ENCODE assay signal across 8 mouse cellular contexts in genomic region chr1:59481456-59482291, GRCm38 (mm10). TPM values are rescaled to one million over a fixed set of nuclear protein-coding genes. Genes with fewer than 3 reads are reported as not detected.
DNase-seq lines count a peak whose midpoint lies in the region; ATAC-seq and TF ChIP-seq lines count a peak whose summit lies in the region.

No protein-coding gene starts in this region.

- TF ChIP-seq CTCF in bone marrow, adult 2 months (IDR thresholded peaks at IDR 0.05; ENCODE audit: control insufficient read depth, insufficient read depth, low read length): 0 out of 2 replicates have a peak, but pooled peaks have one; percentile 5

- H3K36me3 ChIP-seq in embryonic facial prominence, embryonic 15.5 days: no peaks in the 10 kb centered on the region
- no peaks in the 10 kb centered on the region for H3K36me3 ChIP-seq in heart, embryonic 10.5 days
- peaks cover 5% of the 10 kb centered on the region; the same call in 1 of the 2 replicates for H3K36me3 ChIP-seq in kidney, embryonic 15.5 days

- H3K9me3 ChIP-seq in embryonic facial prominence, embryonic 15.5 days (replicated peaks): no peaks in the 10 kb centered on the region
- H3K9me3 ChIP-seq in heart, embryonic 10.5 days: no peaks in the 10 kb centered on the region
- no peaks in the 10 kb centered on the region for H3K9me3 ChIP-seq in kidney, embryonic 15.5 days (replicated peaks)

- ATAC-seq in embryonic facial prominence, embryonic 15.5 days (ENCODE audit: insufficient number of reproducible peaks, low FRiP score, low TSS enrichment, low read depth): peak; percentile 94
- ATAC-seq in kidney, embryonic 15.5 days (replicated peaks; ENCODE audit: low FRiP score): peak; percentile 95
- peak; percentile 89 for ATAC-seq in monocyte, adult 5-6 weeks (replicated peaks; ENCODE audit: insufficient number of reproducible peaks, low FRiP score, low TSS enrichment, poor library complexity, severe bottlenecking)

- DNase-seq in 416B (ENCODE audit: low read depth): peak; percentile 99
- DNase-seq in heart, embryonic 10.5 days (ENCODE audit: low spot score): peak; percentile 99
- peak; percentile 94 for DNase-seq in liver
- DNase-seq in spleen, postnatal 4 days (ENCODE audit: low spot score in 2 of 2): peak; percentile 88 to 91

- TF ChIP-seq POLR2A in bone marrow, adult 2 months (IDR thresholded peaks at IDR 0.05; ENCODE audit: borderline replicate concordance, control insufficient read depth, low read depth, low read length): peak; percentile 83; the same call in 1 of the 2 replicates

- H3K4me1 ChIP-seq in bone marrow, adult 2 months (ENCODE audit: control insufficient read depth, insufficient read depth, low read length): peaks cover 3% of the 10 kb centered on the region; the same call in 1 of the 2 replicates
- H3K4me1 ChIP-seq in embryonic facial prominence, embryonic 15.5 days: peaks cover 45% of the 10 kb centered on the region
- H3K4me1 ChIP-seq in heart, embryonic 10.5 days: peaks cover 25% of the 10 kb centered on the region
- H3K4me1 ChIP-seq in kidney, embryonic 15.5 days: peaks cover 59% of the 10 kb centered on the region

- H3K27ac ChIP-seq in bone marrow, adult 2 months (ENCODE audit: control insufficient read depth, insufficient read depth, low read depth, low read length, poor library complexity): peak overlapping the region; percentile 80
- H3K27ac ChIP-seq in embryonic facial prominence, embryonic 15.5 days (replicated peaks): peak overlapping the region; percentile 99
- H3K27ac ChIP-seq in heart, embryonic 10.5 days: peak overlapping the region; percentile 92
- peak overlapping the region; percentile 99 for H3K27ac ChIP-seq in kidney, embryonic 15.5 days

- H3K9ac ChIP-seq in embryonic facial prominence, embryonic 15.5 days: peak overlapping the region; percentile 86
- H3K9ac ChIP-seq in kidney, embryonic 15.5 days: peak overlapping the region; percentile 93

- no peaks in the 10 kb centered on the region for H3K27me3 ChIP-seq in embryonic facial prominence, embryonic 15.5 days
- H3K27me3 ChIP-seq in heart, embryonic 10.5 days (ENCODE audit: insufficient read depth, poor library complexity, severe bottlenecking): peaks cover 27% of the 10 kb centered on the region
- no peaks in the 10 kb centered on the region for H3K27me3 ChIP-seq in kidney, embryonic 15.5 days

- peak overlapping the region; percentile 81 for H3K4me3 ChIP-seq in bone marrow, adult 2 months (replicated peaks; ENCODE audit: control insufficient read depth, low read depth, low read length)
- peak overlapping the region; percentile 61 for H3K4me3 ChIP-seq in embryonic facial prominence, embryonic 15.5 days (replicated peaks)
- peak overlapping the region; percentile 81 for H3K4me3 ChIP-seq in heart, embryonic 10.5 days
- peak overlapping the region; percentile 87 for H3K4me3 ChIP-seq in kidney, embryonic 15.5 days (replicated peaks)

- H3K4me2 ChIP-seq in embryonic facial prominence, embryonic 15.5 days (replicated peaks): peak overlapping the region; percentile 84
- H3K4me2 ChIP-seq in kidney, embryonic 15.5 days: peak overlapping the region; percentile 83

- WGBS in bone marrow, adult 2 months: under 1% methylated on average over 57 of the region's 57 CpGs
- under 1% methylated on average over 55 of the region's 57 CpGs for WGBS in embryonic facial prominence, embryonic 15.5 days
- WGBS in heart, embryonic 10.5 days: under 1% methylated on average over 57 of the region's 57 CpGs
- WGBS in kidney, embryonic 15.5 days: under 1% methylated on average over 57 of the region's 57 CpGs

RNA-seq across cellular contexts. Expression of gene Fzd7, which starts 0.6 kb away (rescaled TPM):
- 3.3 TPM in 1 of 2 replicates, not detected in the other for polyA plus RNA-seq in bone marrow, adult 2 months (2011; ENCODE audit: insufficient read depth, insufficient read length, low replicate concordance, missing spikeins)
- polyA plus RNA-seq in embryonic facial prominence, embryonic 15.5 days (2015; fragmentation: Nextera tagmentation; extraction: Ambion mirVana): 11.9 TPM in 2 replicates
- polyA plus RNA-seq in heart, embryonic 10.5 days (2016; fragmentation: Nextera tagmentation; extraction: Ambion mirVana): 4.2 and 13.0 TPM in 2 replicates
- polyA plus RNA-seq in kidney, embryonic 15.5 days (2015; fragmentation: Nextera tagmentation; extraction: Ambion mirVana): 19.1 and 19.5 TPM in 2 replicates
- total RNA-seq in monocyte, adult 5-6 weeks (2017): 12.6 to 14.3 TPM (median 13.2 TPM) in 3 replicates

RNA-seq across cellular contexts. Expression of gene Gm973, which starts 34.4 kb away (rescaled TPM):
- polyA plus RNA-seq in bone marrow, adult 2 months (2011; ENCODE audit: insufficient read depth, insufficient read length, low replicate concordance, missing spikeins): 2.0 TPM in 1 of 2 replicates, not detected in the other
- 9.0 and 13.4 TPM in 2 replicates for polyA plus RNA-seq in embryonic facial prominence, embryonic 15.5 days (2015; fragmentation: Nextera tagmentation; extraction: Ambion mirVana)
- polyA plus RNA-seq in heart, embryonic 10.5 days (2016; fragmentation: Nextera tagmentation; extraction: Ambion mirVana): 0.16 TPM in 1 of 2 replicates, not detected in the other
- polyA plus RNA-seq in kidney, embryonic 15.5 days (2015; fragmentation: Nextera tagmentation; extraction: Ambion mirVana): 0.73 and 0.85 TPM in 2 replicates
- total RNA-seq in monocyte, adult 5-6 weeks (2017): 2.4 to 9.2 TPM (median 4.3 TPM) in 3 replicates

Comparison
In these comparisons a context has a peak if more than half of its experiments do, and no peak if none do; other contexts are left out.
1. Peak in every context shown above with its lines: DNase-seq, ATAC-seq, H3K4me3 ChIP-seq and H3K27ac ChIP-seq.